Mouse (Mus musculus) CH12.LX (cell line): ENCODE results near the gene Tubb1. TPM values are rescaled to one million over a fixed set of nuclear protein-coding genes. Genes with fewer than 3 reads are reported as not detected.
A peak's percentile ranks its signal among the peaks of the same experiment; 100 is the strongest.

Source experiments
- DNase-seq: peaks from one replicate; pipeline ENCODE4 v3.0.0-alpha.2; 2013; ENCODE audit errors: extremely low read depth
- H3K27ac ChIP-seq: 2 replicates; pipeline ENCODE4 v1.5.1; 2012; ENCODE audit warnings: low read depth, mild to moderate bottlenecking, control low read depth, moderate library complexity; ENCODE audit not compliant: insufficient read depth
- H3K27me3 ChIP-seq: replicated peaks from 2 replicates; pipeline ENCODE3; 2012; ENCODE audit warnings: inconsistent platforms
- H3K36me3 ChIP-seq, 2 experiments: replicated peaks in 1 of 2; 2 replicates each; pipeline versions ENCODE3 to v1.6.1; 2012; ENCODE audit warnings: inconsistent platforms in 1 of 2, low read length in 1 of 2, mild to moderate bottlenecking in 1 of 2, mixed read lengths in 1 of 2, moderate library complexity in 1 of 2; ENCODE audit not compliant: control insufficient read depth in 1 of 2, insufficient read depth in 1 of 2
- H3K4me1 ChIP-seq, 2 experiments: 2 replicates each; pipeline ENCODE4 v1.6.1; 2012; ENCODE audit warnings: inconsistent platforms in 1 of 2, moderate library complexity in 1 of 2; ENCODE audit not compliant: insufficient read depth in 2 of 2, control insufficient read depth in 1 of 2
- H3K4me2 ChIP-seq: 2 replicates; pipeline ENCODE4 v1.6.1; 2012; ENCODE audit warnings: low read depth, mild to moderate bottlenecking, control low read depth; ENCODE audit not compliant: poor library complexity, insufficient read depth, severe bottlenecking
- H3K4me3 ChIP-seq, 3 experiments: fragments of 150-350 bp in 1 of 3; sonication (generic) in 1 of 3; replicated peaks in 1 of 3; 2 replicates each; pipeline versions ENCODE3 to v1.5.1; 2011 to 2012; ENCODE audit warnings: low read depth in 2 of 3, low read length in 2 of 3, mild to moderate bottlenecking in 2 of 3, moderate library complexity in 2 of 3, control low read depth in 1 of 3, improper control_type of control experiment in 1 of 3, inconsistent platforms in 1 of 3, mixed read lengths in 1 of 3; ENCODE audit not compliant: poor library complexity in 1 of 3
- H3K79me2 ChIP-seq: replicated peaks from 2 replicates; pipeline ENCODE4 v1.6.1; 2012; ENCODE audit warnings: mild to moderate bottlenecking, moderate library complexity; ENCODE audit not compliant: control insufficient read depth, poor library complexity, insufficient read depth, severe bottlenecking; ENCODE audit errors: extremely low read depth
- H3K9ac ChIP-seq: 2 replicates; pipeline ENCODE4 v1.6.1; 2012; ENCODE audit warnings: low read depth, mild to moderate bottlenecking, control low read depth, moderate library complexity; ENCODE audit not compliant: insufficient read depth
- H3K9me3 ChIP-seq: replicated peaks from 2 replicates; pipeline ENCODE3; 2012; ENCODE audit warnings: low read length, inconsistent platforms, mixed read lengths
- CHD2 ChIP-seq: IDR thresholded peaks from 2 replicates; pipeline ENCODE4 v1.6.1; 2011; ENCODE audit warnings: low read length, improper control_type of control experiment
- CTCF ChIP-seq, 2 experiments: IDR thresholded peaks in 1 of 2; conservative IDR thresholded peaks in 1 of 2; 2 replicates each; pipeline ENCODE4 v1.5.1; 2011 to 2012; ENCODE audit warnings: low read depth in 2 of 2, low read length in 2 of 2, improper control_type of control experiment in 1 of 2, inconsistent platforms in 1 of 2, mild to moderate bottlenecking in 1 of 2, moderate library complexity in 1 of 2
- E2F4 ChIP-seq: IDR thresholded peaks from 2 replicates; pipeline ENCODE4 v1.6.1; 2011; ENCODE audit warnings: low read depth, low read length, improper control_type of control experiment; ENCODE audit not compliant: insufficient replicate concordance
- ELF1 ChIP-seq: IDR thresholded peaks from 2 replicates; pipeline ENCODE4 v1.6.1; 2014; ENCODE audit warnings: low read depth, mild to moderate bottlenecking, inconsistent platforms, low read length, improper control_type of control experiment
- EP300 ChIP-seq: IDR thresholded peaks from 2 replicates; pipeline ENCODE4 v1.6.1; 2011; ENCODE audit warnings: low read length, improper control_type of control experiment
- HCFC1 ChIP-seq: IDR thresholded peaks from 2 replicates; pipeline ENCODE4 v1.6.1; 2012; ENCODE audit warnings: low read depth, mild to moderate bottlenecking, inconsistent platforms, low read length, improper control_type of control experiment
- MAX ChIP-seq: IDR thresholded peaks from 2 replicates; pipeline ENCODE4 v1.6.1; 2011; ENCODE audit warnings: low read length, improper control_type of control experiment
- MAZ ChIP-seq: IDR thresholded peaks from 2 replicates; pipeline ENCODE4 v1.6.1; 2012; ENCODE audit warnings: low read depth, mild to moderate bottlenecking, inconsistent platforms, low read length, improper control_type of control experiment, moderate library complexity
- MEF2A ChIP-seq: IDR thresholded peaks from 2 replicates; pipeline ENCODE4 v1.6.1; 2014; ENCODE audit warnings: low read depth, mild to moderate bottlenecking, inconsistent platforms, low read length, improper control_type of control experiment, borderline replicate concordance
- MYC ChIP-seq: IDR thresholded peaks from 2 replicates; pipeline ENCODE4 v1.6.1; 2011; ENCODE audit warnings: low read depth, mild to moderate bottlenecking, improper control_type of control experiment, low read length
- RAD21 ChIP-seq: IDR thresholded peaks from 2 replicates; pipeline ENCODE4 v1.6.1; 2011; ENCODE audit warnings: low read depth, mild to moderate bottlenecking, low read length, improper control_type of control experiment, moderate library complexity
- SIN3A ChIP-seq: IDR thresholded peaks from 2 replicates; pipeline ENCODE4 v1.6.1; 2012; ENCODE audit warnings: low read length, improper control_type of control experiment, inconsistent platforms
- SMC3 ChIP-seq: IDR thresholded peaks from 2 replicates; pipeline ENCODE4 v1.6.1; 2011; ENCODE audit warnings: low read depth, low read length, improper control_type of control experiment
- USF1 ChIP-seq: IDR thresholded peaks from 2 replicates; pipeline ENCODE4 v1.6.1; 2014; ENCODE audit warnings: low read depth, mild to moderate bottlenecking, inconsistent platforms, low read length, improper control_type of control experiment
- USF2 ChIP-seq: conservative IDR thresholded peaks from 2 replicates; pipeline ENCODE4 v1.6.1; 2011; ENCODE audit warnings: low read depth, low read length, improper control_type of control experiment
- ZC3H11A ChIP-seq: IDR thresholded peaks from 2 replicates; pipeline ENCODE4 v1.6.1; 2012; ENCODE audit warnings: low read depth, mild to moderate bottlenecking, inconsistent platforms, low read length, improper control_type of control experiment
- ZMIZ1 ChIP-seq: IDR thresholded peaks from 2 replicates; pipeline ENCODE4 v1.6.1; 2012; ENCODE audit warnings: low read depth, mild to moderate bottlenecking, inconsistent platforms, low read length, improper control_type of control experiment
- ZNF384 ChIP-seq: IDR thresholded peaks from 2 replicates; pipeline ENCODE4 v1.6.1; 2012; ENCODE audit warnings: low read depth, low read length, improper control_type of control experiment, inconsistent platforms
- dilution Hi-C: fragments of 300-500 bp; cut with MboI; formaldehyde crosslinking; loops from 2 replicates; pipeline ENCODE4 v1.14.3; 2020; ENCODE audit warnings: low sequenced_read_pairs; ENCODE audit not compliant: extremely low pct_unique_long_range_greater_than_20kb, extremely low pct_ligation_motif_present
- in situ Hi-C: fragments of 300-500 bp; cut with MboI; formaldehyde crosslinking; loops from 3 replicates; pipeline ENCODE4 v1.14.3; 2019; ENCODE audit warnings: low sequenced_read_pairs, low pct_ligation_motif_present, low pct_unique_long_range_greater_than_20kb, mixed read lengths
- polyA plus RNA-seq: library from polyadenylated mRNA; unstranded; fragments of >175 nt; gene quantifications from 2 replicates; pipeline ENCODE4 v1.2.1, GENCODE M21; 2012; ENCODE audit warnings: low read depth; ENCODE audit not compliant: insufficient read length
- total RNA-seq, 2 experiments: library from RNA; depleted of rRNA; stranded (reverse); fragments of 300-350 nt in 1 of 2; fragments of >200 nt in 1 of 2; gene quantifications; 2 replicates each; pipeline ENCODE4 v1.2.3; 2012 to 2014

Tubb1 gene
- total and polyA plus RNA-seq, 3 experiments = not detected

DNA sequence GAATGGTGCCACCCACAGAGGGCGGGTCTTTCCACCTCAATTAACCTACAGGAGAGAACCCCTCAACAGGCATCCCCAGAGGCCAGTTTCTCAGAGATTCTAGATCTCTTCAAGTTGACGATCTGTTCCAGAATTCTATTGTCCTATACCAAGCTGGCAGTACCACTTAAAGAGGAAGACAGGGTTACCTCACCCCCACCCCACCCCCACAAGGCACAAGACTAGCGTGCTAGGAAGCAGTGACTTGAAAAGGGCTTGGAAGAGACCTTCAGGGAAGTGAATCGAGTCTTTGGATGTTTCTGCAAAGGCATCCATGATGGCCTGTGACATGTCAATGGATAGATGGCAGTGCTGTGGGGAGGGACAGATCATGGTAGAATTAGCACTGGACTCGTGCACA, 28.3 kb downstream of the Tubb1 start:
- Histone ChIP-seq H3K4me1 (peaks cover 4 to 20% of the 10 kb centered on the region in 2 experiments; a peak in 2 of 4 replicates), H3K4me3 (no peak overlapping the region), H3K36me3 (no peaks in the 10 kb centered on the region), H3K9me3 (no peaks in the 10 kb centered on the region), H3K27ac (no peak overlapping the region), H3K79me2 (no peaks in the 10 kb centered on the region), H3K9ac (no peak overlapping the region), H3K4me2 (no peak overlapping the region), H3K27me3 (no peaks in the 10 kb centered on the region)
- dilution Hi-C loops (no loop called here), in situ Hi-C loops (no loop called here)
- no peak for TF ChIP-seq MYC
- TF ChIP-seq HCFC1 = no peak
- TF ChIP-seq CHD2 = no peak
- no peak for TF ChIP-seq USF1
- TF ChIP-seq SIN3A = no peak
- no peak for TF ChIP-seq CTCF (conservative IDR thresholded peaks at IDR 0.05 in 1 of 2, IDR thresholded peaks at IDR 0.05 in 1 of 2; ENCODE audit: low read depth in 2 of 2, low read length in 2 of 2)
- no peak for TF ChIP-seq MAZ
- TF ChIP-seq ZMIZ1 = no peak
- no peak for TF ChIP-seq USF2
- TF ChIP-seq ZNF384 = no peak
- no peak for TF ChIP-seq EP300
- TF ChIP-seq E2F4 = no peak
- no peak for DNase-seq

DNA sequence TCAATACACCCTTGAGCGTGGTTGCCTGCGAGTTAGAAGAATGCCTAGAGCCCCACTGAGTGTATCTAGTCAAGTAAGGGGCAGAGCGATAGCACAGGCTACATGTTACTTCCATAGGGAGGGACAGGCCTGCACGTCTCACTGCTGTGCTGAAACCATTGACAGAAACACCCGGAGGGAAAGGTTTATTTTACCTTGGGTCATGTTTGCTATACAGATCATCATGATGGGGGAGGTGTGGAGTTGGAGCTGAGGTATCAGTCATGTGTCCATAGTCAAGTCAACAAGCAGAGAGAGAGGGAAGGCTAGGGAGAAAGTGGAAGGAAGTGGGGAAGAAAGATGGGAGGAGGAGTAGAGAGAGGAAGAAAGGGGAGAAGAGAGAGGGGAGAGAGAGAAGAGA, 36.5 kb downstream of the Tubb1 start:
- DNase-seq = no peak
- no peak overlapping the region for H3K27ac ChIP-seq
- in situ Hi-C loops (no loop called here), dilution Hi-C loops (no loop called here)
- no peaks in the 10 kb centered on the region for H3K36me3 ChIP-seq
- H3K4me3 ChIP-seq = no peak overlapping the region
- no peak overlapping the region for H3K4me2 ChIP-seq
- no peak for TF ChIP-seq MAX
- no peak for TF ChIP-seq HCFC1
- TF ChIP-seq ELF1 = no peak
- no peak overlapping the region for H3K9ac ChIP-seq
- H3K79me2 ChIP-seq = no peaks in the 10 kb centered on the region
- H3K9me3 ChIP-seq = no peaks in the 10 kb centered on the region
- no peaks in the 10 kb centered on the region for H3K4me1 ChIP-seq
- H3K27me3 ChIP-seq = no peaks in the 10 kb centered on the region

DNA sequence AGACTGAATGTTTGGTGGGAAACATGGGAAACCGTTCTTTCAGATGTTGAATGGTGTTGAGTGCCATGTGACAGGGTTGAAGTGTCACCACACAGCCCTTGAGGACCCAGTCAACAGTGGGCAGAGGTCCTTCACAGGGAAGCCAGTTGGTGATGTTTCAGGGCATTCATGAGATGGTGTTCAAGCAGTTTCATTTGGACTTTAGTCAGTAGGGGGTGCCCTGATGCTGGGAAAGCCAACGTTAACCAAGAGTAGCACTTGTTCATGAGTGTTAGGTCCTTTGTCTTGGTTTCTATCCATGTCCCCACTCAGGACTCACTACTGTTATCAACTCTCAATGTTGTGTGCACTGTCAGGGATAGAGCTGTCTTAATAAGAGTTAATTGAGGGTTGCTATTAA, 42.4 kb downstream of the Tubb1 start:
- no peaks in the 10 kb centered on the region for H3K27me3 ChIP-seq
- no peak overlapping the region for H3K9ac ChIP-seq
- no peak overlapping the region for H3K4me3 ChIP-seq
- no peak overlapping the region for H3K4me2 ChIP-seq
- in situ Hi-C loops (loop anchor here (10.0 kb wide), 1 partner anchor 162 kb away; no protein-coding TSS in a partner anchor), dilution Hi-C loops (no loop called here)
- no peaks in the 10 kb centered on the region for H3K4me1 ChIP-seq
- peaks cover 2% of the 10 kb centered on the region for H3K9me3 ChIP-seq
- H3K36me3 ChIP-seq = no peaks in the 10 kb centered on the region
- no peak overlapping the region for H3K27ac ChIP-seq
- peak; percentile 99 for TF ChIP-seq SMC3
- TF ChIP-seq CTCF (conservative IDR thresholded peaks at IDR 0.05 in 1 of 2, IDR thresholded peaks at IDR 0.05 in 1 of 2; ENCODE audit: low read depth in 2 of 2, low read length in 2 of 2) = peak; percentile 41 to 94
- TF ChIP-seq MEF2A = no peak
- TF ChIP-seq ZC3H11A = peak; percentile 91
- TF ChIP-seq RAD21 = peak; percentile 93
- no peaks in the 10 kb centered on the region for H3K79me2 ChIP-seq
- peak; percentile 54 for DNase-seq
